8 mouse cellular contexts compared by ENCODE assay signal in genomic region chr17:17837919-17838701, GRCm38 (mm10). TPM values are rescaled to one million over a fixed set of nuclear protein-coding genes. Genes with fewer than 3 reads are reported as not detected.
A peak's percentile ranks its signal among the peaks of the same experiment; 100 is the strongest.
DNase-seq lines count a peak whose midpoint lies in the region; ATAC-seq and TF ChIP-seq lines count a peak whose summit lies in the region.

No protein-coding gene starts in this region.

- H3K4me3 ChIP-seq in hindbrain, embryonic 13.5 days: peak overlapping the region; percentile 45

- CTCF ChIA-PET in Patski (lab: Charles Lee): interaction anchor here (0.8 to 1.7 kb wide), 13 partner anchors 8 to 443 kb away, joined by 3 to 10 read pairs (median 5); partner anchors contain the start of gene Spaca6

- H3K27me3 ChIP-seq in Patski: no peaks in the 10 kb centered on the region
- no peaks in the 10 kb centered on the region for H3K27me3 ChIP-seq in hindbrain, embryonic 13.5 days

- peak overlapping the region; percentile 87 for H3K27ac ChIP-seq in hindbrain, embryonic 13.5 days

- POLR2A ChIA-PET in Patski (lab: Charles Lee): interaction anchor here (1.0 to 3.8 kb wide), 3 partner anchors 10 to 51 kb away, joined by 3 to 32 read pairs (median 3); partner anchors contain the start of gene Spaca6

- H3K9me3 ChIP-seq in hindbrain, embryonic 13.5 days: no peaks in the 10 kb centered on the region

- under 1% methylated on average over 43 of the region's 43 CpGs for WGBS in hindbrain, embryonic 13.5 days

- peaks cover 60% of the 10 kb centered on the region for H3K4me1 ChIP-seq in hindbrain, embryonic 13.5 days (replicated peaks)

- H3K4me2 ChIP-seq in hindbrain, embryonic 13.5 days: peak overlapping the region; percentile 69

- peak overlapping the region; percentile 74 for H3K9ac ChIP-seq in hindbrain, embryonic 13.5 days

- peak; percentile 97 for ATAC-seq in Patski
- ATAC-seq in hindbrain, embryonic 13.5 days (ENCODE audit: low FRiP score): peak; percentile 96

- peak; percentile 94 for TF ChIP-seq CTCF in Patski (IDR thresholded peaks at IDR 0.05)

- in situ Hi-C loops in Patski (cut with MboI; ENCODE audit: low pct_unique_long_range_greater_than_20kb): loop anchor here (10.0 kb wide), 1 partner anchor 213 kb away; the partner anchor contains the start of gene Lnpep

- peaks cover 42% of the 10 kb centered on the region for H3K36me3 ChIP-seq in hindbrain, embryonic 13.5 days

- DNase-seq in Patski (ENCODE audit: low read depth, low spot score): peak; percentile 83
- DNase-seq in cerebellum, postnatal 14 days: peak; percentile 96 to 97
- peak; percentile 94 for DNase-seq in frontal cortex, postnatal 14 days (ENCODE audit: low spot score in 2 of 2)
- DNase-seq in layer of hippocampus, postnatal 36 days: peak; percentile 95 to 96
- DNase-seq in lung, postnatal 36 days: peak; percentile 100
- peak; percentile 96 for DNase-seq in retina, postnatal 1 day
- peak; percentile 94 to 96 for DNase-seq in urinary bladder, adult 18-20 months (ENCODE audit: low spot score in 2 of 2)

RNA-seq across cellular contexts. Expression of gene Spaca6, which starts 11.2 kb away (rescaled TPM):
- 34.8 TPM for polyA plus RNA-seq in Patski (2021)
- polyA plus RNA-seq in hindbrain, embryonic 13.5 days (2015; fragmentation: Nextera tagmentation; extraction: Ambion mirVana): 34.0 and 38.5 TPM in 2 replicates
- total RNA-seq in layer of hippocampus, postnatal 36 days (2021): 10 to 100 TPM; 89.5 to 99.7 TPM

RNA-seq across cellular contexts. Expression of gene Has1, which starts 16.9 kb away (rescaled TPM):
- 0.27 TPM for polyA plus RNA-seq in Patski (2021)
- polyA plus RNA-seq in hindbrain, embryonic 13.5 days (2015; fragmentation: Nextera tagmentation; extraction: Ambion mirVana): 1.1 and 1.2 TPM in 2 replicates
- under 1 TPM; 0.32 to 0.61 TPM for total RNA-seq in layer of hippocampus, postnatal 36 days (2021)

RNA-seq across cellular contexts. Expression of gene Fpr1, which starts 45.6 kb away (rescaled TPM):
- 0.22 TPM for polyA plus RNA-seq in Patski (2021)
- polyA plus RNA-seq in hindbrain, embryonic 13.5 days (2015; fragmentation: Nextera tagmentation; extraction: Ambion mirVana): not detected in 2 replicates
- total RNA-seq in layer of hippocampus, postnatal 36 days (2021): not detected

RNA-seq across cellular contexts. Expression of gene Fpr2, which starts 49.5 kb away (rescaled TPM):
- 0.45 TPM for polyA plus RNA-seq in Patski (2021)
- polyA plus RNA-seq in hindbrain, embryonic 13.5 days (2015; fragmentation: Nextera tagmentation; extraction: Ambion mirVana): not detected in 2 replicates
- not detected for total RNA-seq in layer of hippocampus, postnatal 36 days (2021)

RNA-seq across cellular contexts. Expression of gene Fpr3, which starts 49.5 kb away (rescaled TPM):
- not detected for polyA plus RNA-seq in Patski (2021)
- not detected in 2 replicates for polyA plus RNA-seq in hindbrain, embryonic 13.5 days (2015; fragmentation: Nextera tagmentation; extraction: Ambion mirVana)
- not detected for total RNA-seq in layer of hippocampus, postnatal 36 days (2021)

Comparison
In these comparisons a context has a peak if more than half of its experiments do, and no peak if none do; other contexts are left out.
1. Peak in every context shown above with its lines: DNase-seq, ATAC-seq, H3K4me3 ChIP-seq and H3K27ac ChIP-seq.